Mouse (Mus musculus): ENCODE data around the gene Fam3b. TPM values are rescaled to one million over a fixed set of nuclear protein-coding genes. Genes with fewer than 3 reads are reported as not detected.

Fam3b gene
- polyA plus RNA-seq, 1 experiment from 2014 or later = not detected

Other genes with a start within 250 kb of the Fam3b start
- gene Bace2, start 158.1 kb downstream of the Fam3b start, polyA plus RNA-seq (2015; fragmentation: Nextera tagmentation; extraction: Ambion mirVana) = 2.8 and 3.5 TPM in 2 replicates
- 0.06 TPM in 1 of 2 replicates, not detected in the other for gene Mx1, start 51.9 kb downstream of the Fam3b start, polyA plus RNA-seq (2015; fragmentation: Nextera tagmentation; extraction: Ambion mirVana)
- 0.08 and 0.16 TPM in 2 replicates for gene Tmprss2, start 96.4 kb upstream of the Fam3b start, polyA plus RNA-seq (2015; fragmentation: Nextera tagmentation; extraction: Ambion mirVana)
- gene Ripk4, start 249.0 kb upstream of the Fam3b start, polyA plus RNA-seq (2015; fragmentation: Nextera tagmentation; extraction: Ambion mirVana) = 0.67 and 0.79 TPM in 2 replicates